Mouse (Mus musculus) CH12.LX (cell line): ENCODE measurements at regions not wholly inside any gene's neighbourhood (a gene's known extent, or its start where the extent isn't known, plus 50 kb on each side); places are given as distances from the start of the nearest gene placed in this dataset.

ENCODE experiments used
- DNase-seq: peaks from one replicate; pipeline ENCODE4 v3.0.0-alpha.2; 2013; ENCODE audit errors: extremely low read depth
- H3K27ac ChIP-seq: 2 replicates; pipeline ENCODE4 v1.5.1; 2012; ENCODE audit warnings: low read depth, mild to moderate bottlenecking, control low read depth, moderate library complexity; ENCODE audit not compliant: insufficient read depth
- H3K27me3 ChIP-seq: replicated peaks from 2 replicates; pipeline ENCODE3; 2012; ENCODE audit warnings: inconsistent platforms
- H3K36me3 ChIP-seq, 2 experiments: replicated peaks in 1 of 2; 2 replicates each; pipeline versions ENCODE3 to v1.6.1; 2012; ENCODE audit warnings: inconsistent platforms in 1 of 2, low read length in 1 of 2, mild to moderate bottlenecking in 1 of 2, mixed read lengths in 1 of 2, moderate library complexity in 1 of 2; ENCODE audit not compliant: control insufficient read depth in 1 of 2, insufficient read depth in 1 of 2
- H3K4me1 ChIP-seq, 2 experiments: 2 replicates each; pipeline ENCODE4 v1.6.1; 2012; ENCODE audit warnings: inconsistent platforms in 1 of 2, moderate library complexity in 1 of 2; ENCODE audit not compliant: insufficient read depth in 2 of 2, control insufficient read depth in 1 of 2
- H3K4me2 ChIP-seq: 2 replicates; pipeline ENCODE4 v1.6.1; 2012; ENCODE audit warnings: low read depth, mild to moderate bottlenecking, control low read depth; ENCODE audit not compliant: poor library complexity, insufficient read depth, severe bottlenecking
- H3K4me3 ChIP-seq, 3 experiments: fragments of 150-350 bp in 1 of 3; sonication (generic) in 1 of 3; replicated peaks in 1 of 3; 2 replicates each; pipeline versions ENCODE3 to v1.5.1; 2011 to 2012; ENCODE audit warnings: low read depth in 2 of 3, low read length in 2 of 3, mild to moderate bottlenecking in 2 of 3, moderate library complexity in 2 of 3, control low read depth in 1 of 3, improper control_type of control experiment in 1 of 3, inconsistent platforms in 1 of 3, mixed read lengths in 1 of 3; ENCODE audit not compliant: poor library complexity in 1 of 3
- H3K79me2 ChIP-seq: replicated peaks from 2 replicates; pipeline ENCODE4 v1.6.1; 2012; ENCODE audit warnings: mild to moderate bottlenecking, moderate library complexity; ENCODE audit not compliant: control insufficient read depth, poor library complexity, insufficient read depth, severe bottlenecking; ENCODE audit errors: extremely low read depth
- H3K9ac ChIP-seq: 2 replicates; pipeline ENCODE4 v1.6.1; 2012; ENCODE audit warnings: low read depth, mild to moderate bottlenecking, control low read depth, moderate library complexity; ENCODE audit not compliant: insufficient read depth
- H3K9me3 ChIP-seq: replicated peaks from 2 replicates; pipeline ENCODE3; 2012; ENCODE audit warnings: low read length, inconsistent platforms, mixed read lengths
- BHLHE40 ChIP-seq: IDR thresholded peaks from 2 replicates; pipeline ENCODE4 v1.6.1; 2011; ENCODE audit warnings: mild to moderate bottlenecking, low read depth, low read length, improper control_type of control experiment
- E2F4 ChIP-seq: IDR thresholded peaks from 2 replicates; pipeline ENCODE4 v1.6.1; 2011; ENCODE audit warnings: low read depth, low read length, improper control_type of control experiment; ENCODE audit not compliant: insufficient replicate concordance
- EP300 ChIP-seq: IDR thresholded peaks from 2 replicates; pipeline ENCODE4 v1.6.1; 2011; ENCODE audit warnings: low read length, improper control_type of control experiment
- ETS1 ChIP-seq: conservative IDR thresholded peaks from 2 replicates; pipeline ENCODE4 v1.6.1; 2012; ENCODE audit warnings: low read depth, mild to moderate bottlenecking, inconsistent platforms, low read length, improper control_type of control experiment, moderate library complexity
- JUN ChIP-seq: IDR thresholded peaks from 2 replicates; pipeline ENCODE4 v1.6.1; 2011; ENCODE audit warnings: low read depth, mild to moderate bottlenecking, low read length, improper control_type of control experiment, moderate library complexity; ENCODE audit not compliant: insufficient read depth
- KAT2A ChIP-seq: IDR thresholded peaks from 2 replicates; pipeline ENCODE4 v1.6.1; 2012; ENCODE audit warnings: low read length, improper control_type of control experiment, inconsistent platforms; ENCODE audit not compliant: insufficient replicate concordance
- MAFK ChIP-seq: IDR thresholded peaks from 2 replicates; pipeline ENCODE4 v1.6.1; 2011; ENCODE audit warnings: low read length, improper control_type of control experiment; ENCODE audit not compliant: insufficient replicate concordance
- MAX ChIP-seq: IDR thresholded peaks from 2 replicates; pipeline ENCODE4 v1.6.1; 2011; ENCODE audit warnings: low read length, improper control_type of control experiment
- MYC ChIP-seq: IDR thresholded peaks from 2 replicates; pipeline ENCODE4 v1.6.1; 2011; ENCODE audit warnings: low read depth, mild to moderate bottlenecking, improper control_type of control experiment, low read length
- RAD21 ChIP-seq: IDR thresholded peaks from 2 replicates; pipeline ENCODE4 v1.6.1; 2011; ENCODE audit warnings: low read depth, mild to moderate bottlenecking, low read length, improper control_type of control experiment, moderate library complexity
- SMC3 ChIP-seq: IDR thresholded peaks from 2 replicates; pipeline ENCODE4 v1.6.1; 2011; ENCODE audit warnings: low read depth, low read length, improper control_type of control experiment
- TBP ChIP-seq: conservative IDR thresholded peaks from 2 replicates; pipeline ENCODE4 v1.6.1; 2011; ENCODE audit warnings: low read depth, low read length, improper control_type of control experiment
- ZC3H11A ChIP-seq: IDR thresholded peaks from 2 replicates; pipeline ENCODE4 v1.6.1; 2012; ENCODE audit warnings: low read depth, mild to moderate bottlenecking, inconsistent platforms, low read length, improper control_type of control experiment
- ZKSCAN1 ChIP-seq: IDR thresholded peaks from 2 replicates; pipeline ENCODE4 v1.6.1; 2012; ENCODE audit warnings: low read depth, inconsistent platforms, low read length, improper control_type of control experiment, borderline replicate concordance
- ZMIZ1 ChIP-seq: IDR thresholded peaks from 2 replicates; pipeline ENCODE4 v1.6.1; 2012; ENCODE audit warnings: low read depth, mild to moderate bottlenecking, inconsistent platforms, low read length, improper control_type of control experiment
- dilution Hi-C: fragments of 300-500 bp; cut with MboI; formaldehyde crosslinking; loops from 2 replicates; pipeline ENCODE4 v1.14.3; 2020; ENCODE audit warnings: low sequenced_read_pairs; ENCODE audit not compliant: extremely low pct_unique_long_range_greater_than_20kb, extremely low pct_ligation_motif_present
- in situ Hi-C: fragments of 300-500 bp; cut with MboI; formaldehyde crosslinking; loops from 3 replicates; pipeline ENCODE4 v1.14.3; 2019; ENCODE audit warnings: low sequenced_read_pairs, low pct_ligation_motif_present, low pct_unique_long_range_greater_than_20kb, mixed read lengths

DNA sequence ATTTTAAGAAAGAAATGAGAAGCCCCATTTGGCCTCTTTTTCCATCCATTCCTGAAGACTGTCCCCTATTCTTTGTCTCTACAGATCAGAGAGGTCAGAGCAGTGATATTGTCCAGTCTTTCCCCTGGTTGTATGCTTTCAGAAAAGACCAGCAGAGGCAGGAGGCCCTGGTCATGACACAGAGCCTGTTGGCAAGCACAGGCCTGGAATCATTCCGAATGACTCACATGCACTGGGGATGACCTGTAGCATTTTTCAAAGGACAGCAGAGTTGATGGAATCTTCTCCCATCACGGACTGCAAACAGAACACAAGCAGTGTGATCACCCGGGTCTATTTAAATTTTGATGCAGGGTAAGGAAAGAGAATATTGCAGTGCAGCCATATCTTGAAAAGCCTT lies 50.2 kb upstream of the Nxt1 start:
- Histone ChIP-seq H3K4me2 (peak overlapping the region; percentile 94; the same call in 1 of the 2 replicates), H3K9ac (no peak overlapping the region), H3K4me3 (no peak overlapping the region), H3K4me1 (peaks cover 4 to 29% of the 10 kb centered on the region in 2 experiments; a peak in 3 of 4 replicates), H3K36me3 (no peaks in the 10 kb centered on the region), H3K79me2 (no peaks in the 10 kb centered on the region), H3K27ac (no peak overlapping the region), H3K27me3 (no peaks in the 10 kb centered on the region), H3K9me3 (no peaks in the 10 kb centered on the region)
- in situ Hi-C loops (loop anchor here (5.0 kb wide), 1 partner anchor 35 kb away; no protein-coding TSS in a partner anchor), dilution Hi-C loops (no loop called here)
- DNase-seq = no peak
- TF ChIP-seq ETS1 (no peak), SMC3 (no peak), MAX (no peak), ZC3H11A (no peak), JUN (no peak), EP300 (no peak), TBP (no peak), ZMIZ1 (no peak), E2F4 (no peak), MAFK (no peak), ZKSCAN1 (no peak), MYC (no peak)

DNA sequence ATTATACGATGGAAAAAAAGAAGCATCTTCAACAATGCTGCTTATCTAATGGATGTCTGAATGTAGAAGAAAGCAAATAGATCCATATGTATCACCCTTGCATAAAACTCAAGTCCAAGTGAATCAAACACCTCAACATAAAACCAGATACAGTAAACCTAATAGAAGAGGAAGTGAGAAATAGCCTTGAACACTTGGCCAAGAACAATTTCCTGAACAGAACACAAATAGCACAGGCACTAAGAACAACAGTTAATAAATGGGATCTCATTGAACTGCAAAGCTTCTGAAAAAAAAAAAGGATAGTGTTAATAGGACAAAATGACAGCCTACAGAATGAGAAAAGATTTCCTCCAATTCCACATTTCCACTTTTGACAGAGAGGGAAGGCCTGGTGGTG lies 60.5 kb upstream of the Nxt1 start:
- H3K36me3 ChIP-seq = no peaks in the 10 kb centered on the region
- no peaks in the 10 kb centered on the region for H3K79me2 ChIP-seq
- peaks cover 2% of the 10 kb centered on the region for H3K9me3 ChIP-seq
- H3K27me3 ChIP-seq = peaks cover 2% of the 10 kb centered on the region
- no peak overlapping the region for H3K4me2 ChIP-seq
- no peak overlapping the region for H3K9ac ChIP-seq
- H3K4me3 ChIP-seq = no peak overlapping the region
- in situ Hi-C loops = no loop called here
- H3K27ac ChIP-seq = no peak overlapping the region
- dilution Hi-C loops = no loop called here
- H3K4me1 ChIP-seq = peaks cover 0 to 6% of the 10 kb centered on the region in 2 experiments; a peak in 2 of 4 replicates
- DNase-seq = no peak
- no peak for TF ChIP-seq RAD21
- TF ChIP-seq BHLHE40 = no peak
- no peak for TF ChIP-seq KAT2A
- TF ChIP-seq EP300 = 0 out of 2 replicates have a peak, but pooled peaks have one; percentile 29
